Mouse (Mus musculus) thymus, adult 2 months (tissue): ENCODE measurements around the gene Metrn. TPM values are rescaled to one million over a fixed set of nuclear protein-coding genes. Genes with fewer than 3 reads are reported as not detected.

Experiments used
- DNase-seq: peaks from one replicate; pipeline ENCODE4 v3.0.0; 2021
- H3K27ac ChIP-seq: fragments of 200-500 bp; 2 replicates; pipeline ENCODE4 v1.5.1; 2012; ENCODE audit warnings: low read length, control low read depth; ENCODE audit not compliant: control insufficient read depth, insufficient read depth
- H3K27me3 ChIP-seq: fragments of 200-500 bp; 2 replicates; pipeline ENCODE4 v1.6.1; 2012; ENCODE audit warnings: mild to moderate bottlenecking, low read length, moderate library complexity, mixed read lengths; ENCODE audit not compliant: control insufficient read depth, insufficient read depth
- H3K36me3 ChIP-seq: fragments of 200-500 bp; 2 replicates; pipeline ENCODE4 v1.6.1; 2012; ENCODE audit warnings: mild to moderate bottlenecking, low read length, moderate library complexity; ENCODE audit not compliant: control insufficient read depth, insufficient read depth
- H3K4me1 ChIP-seq: fragments of 200-500 bp; replicated peaks from 2 replicates; pipeline ENCODE4 v1.6.1; 2012; ENCODE audit warnings: low read length; ENCODE audit not compliant: control insufficient read depth, insufficient read depth
- H3K4me3 ChIP-seq: fragments of 200-500 bp; 2 replicates; pipeline ENCODE4 v1.5.1; 2012; ENCODE audit warnings: mild to moderate bottlenecking, low read length, control low read depth, moderate library complexity; ENCODE audit not compliant: control insufficient read depth, insufficient read depth
- CTCF ChIP-seq: fragments of 200-500 bp; IDR thresholded peaks from 2 replicates; pipeline ENCODE4 v1.5.1; 2012; ENCODE audit warnings: mild to moderate bottlenecking, control low read depth, low read length, moderate library complexity, borderline replicate concordance; ENCODE audit not compliant: control insufficient read depth, poor library complexity, insufficient read depth; ENCODE audit errors: extremely low read depth
- POLR2A ChIP-seq: fragments of 200-500 bp; IDR thresholded peaks from 2 replicates; pipeline ENCODE4 v1.6.1; 2012; ENCODE audit warnings: mild to moderate bottlenecking, low read length, control low read depth, moderate library complexity; ENCODE audit not compliant: control insufficient read depth, poor library complexity, insufficient read depth; ENCODE audit errors: extremely low read depth
- WGBS: fragments of 180-500 bp; shearing (Covaris S2); methylation state at CpG from one replicate; pipeline ENCODE4 v1.1.7; 2018; 5-methylcytosine and 5-hydroxymethylcytosine counted together
- polyA plus RNA-seq: library from polyadenylated mRNA; depleted of rRNA; stranded (reverse); fragments of >200 nt; gene quantifications from 2 replicates; pipeline ENCODE4 v1.2.3, GENCODE M21; 2012

Gene Metrn
- polyA plus RNA-seq, 1 experiment = 171 TPM

GRCm38 (mm10) chr17:25761561-25761970, 35.4 kb downstream of the Metrn start:
- H3K36me3 ChIP-seq = no peaks in the 10 kb centered on the region
- no peak overlapping the region for H3K4me3 ChIP-seq
- H3K27ac ChIP-seq = no peak overlapping the region
- H3K27me3 ChIP-seq = no peaks in the 10 kb centered on the region
- no peak for DNase-seq
- TF ChIP-seq CTCF = no peak
- TF ChIP-seq POLR2A = no peak
- 77% methylated on average over 4 of the region's 4 CpGs for WGBS
- no peaks in the 10 kb centered on the region for H3K4me1 ChIP-seq

GRCm38 (mm10) chr17:25760148-25760547, 36.8 kb downstream of the Metrn start:
- H3K36me3 ChIP-seq = no peaks in the 10 kb centered on the region
- H3K4me1 ChIP-seq = no peaks in the 10 kb centered on the region
- no peak overlapping the region for H3K4me3 ChIP-seq
- 71% methylated on average over 8 of the region's 8 CpGs for WGBS
- no peak overlapping the region for H3K27ac ChIP-seq
- TF ChIP-seq CTCF = no peak
- no peak for TF ChIP-seq POLR2A
- no peaks in the 10 kb centered on the region for H3K27me3 ChIP-seq
- no peak for DNase-seq

GRCm38 (mm10) chr17:25757691-25758090, 39.2 kb downstream of the Metrn start:
- DNase-seq = no peak
- TF ChIP-seq CTCF = no peak
- no peak overlapping the region for H3K27ac ChIP-seq
- no peaks in the 10 kb centered on the region for H3K36me3 ChIP-seq
- H3K4me1 ChIP-seq = no peaks in the 10 kb centered on the region
- 77% methylated on average over 3 of the region's 3 CpGs for WGBS
- no peaks in the 10 kb centered on the region for H3K27me3 ChIP-seq
- no peak overlapping the region for H3K4me3 ChIP-seq

GRCm38 (mm10) chr17:25756378-25757242, 40.3 kb downstream of the Metrn start:
- 72% methylated on average over 9 of the region's 9 CpGs for WGBS
- no peak overlapping the region for H3K27ac ChIP-seq
- H3K4me3 ChIP-seq = no peak overlapping the region
- H3K4me1 ChIP-seq = no peaks in the 10 kb centered on the region
- TF ChIP-seq POLR2A = no peak
- no peak for TF ChIP-seq CTCF
- no peaks in the 10 kb centered on the region for H3K27me3 ChIP-seq
- no peak for DNase-seq
- H3K36me3 ChIP-seq = no peaks in the 10 kb centered on the region

GRCm38 (mm10) chr17:25755627-25756377, 41.1 kb downstream of the Metrn start:
- WGBS = 34% methylated on average over 4 of the region's 4 CpGs
- no peak overlapping the region for H3K4me3 ChIP-seq
- no peaks in the 10 kb centered on the region for H3K27me3 ChIP-seq
- no peaks in the 10 kb centered on the region for H3K36me3 ChIP-seq
- H3K4me1 ChIP-seq = no peaks in the 10 kb centered on the region
- no peak overlapping the region for H3K27ac ChIP-seq
- no peak for TF ChIP-seq CTCF
- TF ChIP-seq POLR2A = no peak
- no peak for DNase-seq

- H3K4me1 ChIP-seq = no peaks in the 10 kb centered on the region
- no peak overlapping the region for H3K27ac ChIP-seq
- TF ChIP-seq POLR2A (no peak), CTCF (no peak)
- H3K36me3 ChIP-seq = no peaks in the 10 kb centered on the region
- H3K27me3 ChIP-seq = no peaks in the 10 kb centered on the region
- no peak overlapping the region for H3K4me3 ChIP-seq
- no peak for DNase-seq
- 84% methylated on average over 4 of the region's 4 CpGs for WGBS
Measured at GRCm38 (mm10) chr17:25755086-25755485, 41.9 kb downstream of the Metrn start.
